Mouse (Mus musculus): ENCODE measurements around the gene Trim54.

Gene Trim54

GRCm38 (mm10) chr5:31105814-31106335 lies 10.6 kb upstream of the Trim54 start, which contains the start of gene Dnajc5g:
TSS of gene Dnajc5g (plus strand) at chr5:31106285.
- no peak for DNase-seq (ENCODE audit: low read depth, low spot score)

GRCm38 (mm10) chr5:31108000-31108490 lies 8.5 kb upstream of the Trim54 start, which contains the start of gene Slc30a3:
TSS of gene Slc30a3 (minus strand) at chr5:31108237.
- no peak for DNase-seq (ENCODE audit: low read depth, low spot score)

- DNase-seq (ENCODE audit: low read depth, low spot score): peak; percentile 23
Measured at GRCm38 (mm10) chr5:31110781-31111180, 5.7 kb upstream of the Trim54 start.

GRCm38 (mm10) chr5:31116912-31117311 lies 400 bp downstream of the Trim54 start:
- no peak for DNase-seq (ENCODE audit: low read depth, low spot score)

GRCm38 (mm10) chr5:31121111-31121510 lies 4.6 kb downstream of the Trim54 start:
- no peak for DNase-seq (ENCODE audit: low read depth, low spot score)

- DNase-seq (ENCODE audit: low read depth, low spot score): no peak
Measured at GRCm38 (mm10) chr5:31123481-31123880, 7.0 kb downstream of the Trim54 start.

GRCm38 (mm10) chr5:31126050-31126449 lies 9.5 kb downstream of the Trim54 start:
- DNase-seq (ENCODE audit: low read depth, low spot score): no peak

GRCm38 (mm10) chr5:31136730-31137424 lies 20.4 kb downstream of the Trim54 start:
- no peak for DNase-seq (ENCODE audit: low read depth, low spot score)

GRCm38 (mm10) chr5:31137658-31138057 lies 21.1 kb downstream of the Trim54 start:
- DNase-seq (ENCODE audit: low read depth, low spot score): no peak

GRCm38 (mm10) chr5:31138241-31138967 lies 21.9 kb downstream of the Trim54 start, which contains the start of gene Ucn:
TSS of gene Ucn (minus strand) at chr5:31138829.
- DNase-seq (ENCODE audit: low read depth, low spot score): no peak

GRCm38 (mm10) chr5:31138968-31139425 lies 22.5 kb downstream of the Trim54 start:
- DNase-seq (ENCODE audit: low read depth, low spot score): no peak

- DNase-seq (ENCODE audit: low read depth, low spot score): no peak
Measured at GRCm38 (mm10) chr5:31149781-31150180, 33.3 kb downstream of the Trim54 start.

- no peak for DNase-seq (ENCODE audit: low read depth, low spot score)
Measured at GRCm38 (mm10) chr5:31151746-31152145, 35.2 kb downstream of the Trim54 start.

GRCm38 (mm10) chr5:31153516-31154151 lies 37.1 kb downstream of the Trim54 start:
- DNase-seq (ENCODE audit: low read depth, low spot score): no peak

- DNase-seq (ENCODE audit: low read depth, low spot score): peak; percentile 82
Measured at GRCm38 (mm10) chr5:31154152-31154553, 37.6 kb downstream of the Trim54 start, which contains the start of gene Mpv17. TSS of gene Mpv17 (minus strand) at chr5:31154251.

- DNase-seq (ENCODE audit: low read depth, low spot score): no peak
Measured at GRCm38 (mm10) chr5:31162462-31162861, 46.0 kb downstream of the Trim54 start.

GRCm38 (mm10) chr5:31164878-31165277 lies 48.4 kb downstream of the Trim54 start:
- DNase-seq (ENCODE audit: low read depth, low spot score): no peak

- no peak for DNase-seq (ENCODE audit: low read depth, low spot score)
Measured at GRCm38 (mm10) chr5:31168630-31169029, 52.1 kb downstream of the Trim54 start.

- DNase-seq (ENCODE audit: low read depth, low spot score): peak; percentile 57
Measured at GRCm38 (mm10) chr5:31179301-31179765, 62.8 kb downstream of the Trim54 start.

- peak; percentile 99 for DNase-seq (ENCODE audit: low read depth, low spot score)
Measured at GRCm38 (mm10) chr5:31179766-31180630, 63.5 kb downstream of the Trim54 start, which contains the start of the genes Gm29609 and Gtf3c2. TSS of gene Gm29609 (minus strand) at chr5:31179911. TSS of gene Gtf3c2 (minus strand) at chr5:31180144.
